Mouse (Mus musculus): ENCODE results near the gene Glis3.

The Glis3 gene

GRCm38 (mm10) chr19:28655166-28655565 is 24.7 kb downstream of the Glis3 start:
- DNase-seq (ENCODE audit: low spot score), result no peak

GRCm38 (mm10) chr19:28650836-28651235 is 29.0 kb downstream of the Glis3 start:
- no peak for DNase-seq (ENCODE audit: low spot score)

- no peak for DNase-seq (ENCODE audit: low spot score)
These were observed 30.4 kb downstream of the Glis3 start for GRCm38 (mm10) chr19:28649489-28649888.

GRCm38 (mm10) chr19:28648881-28649280 is 31.0 kb downstream of the Glis3 start:
- DNase-seq (ENCODE audit: low spot score), result no peak

- no peak for DNase-seq (ENCODE audit: low spot score)
These were observed 32.5 kb downstream of the Glis3 start for GRCm38 (mm10) chr19:28647424-28647823.

- no peak for DNase-seq (ENCODE audit: low spot score)
These were observed 33.6 kb downstream of the Glis3 start for GRCm38 (mm10) chr19:28646286-28646685.

DNA sequence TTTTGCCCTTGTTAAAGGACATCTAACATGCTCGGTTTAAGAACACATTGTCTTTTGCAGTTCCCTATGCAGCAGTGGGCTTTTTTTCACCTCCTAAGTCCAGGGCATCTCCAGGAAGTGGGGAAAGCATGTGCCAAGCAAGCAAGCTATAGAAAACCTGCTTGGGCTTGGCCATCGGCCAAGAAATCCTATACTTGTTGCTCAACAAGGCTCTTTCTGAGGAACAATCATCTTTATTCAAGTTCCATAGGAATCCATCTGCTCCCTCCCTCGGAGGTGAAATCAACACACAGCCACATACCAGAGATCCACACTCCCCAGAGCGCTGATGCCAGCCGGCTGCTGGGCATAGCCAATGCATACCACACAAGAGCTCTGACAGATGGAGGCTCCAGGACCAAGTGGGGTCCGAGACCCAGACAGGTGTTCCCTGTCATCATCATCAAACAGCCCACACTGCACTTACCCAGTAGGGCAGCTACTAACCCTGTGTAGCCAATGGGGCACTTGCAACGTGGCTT is 39.0 kb downstream of the Glis3 start:
- DNase-seq (ENCODE audit: low spot score), result no peak

GRCm38 (mm10) chr19:28635991-28636553 is 43.8 kb downstream of the Glis3 start:
- DNase-seq (ENCODE audit: low spot score), result no peak

GRCm38 (mm10) chr19:28634986-28635385 is 44.9 kb downstream of the Glis3 start:
- DNase-seq (ENCODE audit: low spot score), result no peak

DNA sequence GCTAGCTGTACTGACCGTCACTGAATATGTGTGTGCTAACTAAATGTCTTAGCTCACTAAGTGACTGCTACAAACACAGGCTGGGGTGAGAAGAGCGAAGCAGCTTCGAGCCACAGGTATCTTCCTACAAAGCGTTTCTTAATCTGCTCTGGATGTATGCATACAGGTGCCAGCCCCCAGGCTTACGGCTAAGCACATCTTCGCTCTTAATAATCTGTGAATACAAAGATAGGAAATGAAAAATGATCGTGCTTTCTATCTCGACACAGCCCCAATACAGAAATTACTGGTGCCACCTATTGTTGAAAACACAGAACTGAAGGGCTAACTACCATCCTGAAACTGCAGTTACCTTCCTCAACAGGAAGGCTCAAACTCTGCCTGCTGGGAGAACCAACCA is 51.5 kb downstream of the Glis3 start:
- DNase-seq (ENCODE audit: low spot score), result no peak

DNA sequence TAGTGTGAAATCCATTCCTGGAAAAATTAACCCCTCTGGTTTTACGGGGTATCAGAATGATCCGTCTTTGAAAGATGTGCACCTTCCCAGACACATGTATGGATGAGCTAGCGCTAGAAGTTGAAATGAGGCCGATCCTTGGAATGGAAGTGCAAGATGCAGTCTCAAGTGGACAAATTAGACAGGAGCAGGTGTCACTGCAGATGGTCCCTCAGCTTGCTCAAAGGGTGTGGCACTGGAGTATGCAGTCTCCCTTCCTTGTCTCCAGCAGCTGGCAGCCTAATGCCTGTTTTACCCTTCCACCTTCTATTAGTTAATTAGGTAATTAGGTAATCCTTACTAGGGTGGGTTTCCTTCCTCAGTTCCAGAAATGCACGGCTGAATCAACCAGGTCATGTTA is 53.7 kb downstream of the Glis3 start:
- DNase-seq (ENCODE audit: low spot score), result no peak

DNA sequence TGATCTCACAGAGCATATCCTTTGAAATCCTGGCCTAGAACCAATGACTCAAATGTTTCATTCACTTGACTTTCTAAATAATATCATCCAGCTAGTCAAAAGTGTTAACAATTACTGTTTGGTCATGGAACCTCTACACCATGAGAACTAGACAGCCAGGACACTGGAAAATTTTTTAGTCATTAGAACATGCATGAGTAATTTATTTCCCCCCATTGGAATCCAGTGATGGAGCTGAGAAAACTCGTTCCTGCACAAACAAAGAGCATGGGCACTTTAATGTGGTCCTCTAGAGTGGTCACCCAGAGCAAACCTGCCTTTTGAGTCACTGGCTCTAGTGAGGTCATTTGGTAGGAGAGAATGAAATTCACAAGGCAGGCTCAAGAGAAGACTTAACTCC is 55.3 kb downstream of the Glis3 start:
- no peak for DNase-seq (ENCODE audit: low spot score)

DNA sequence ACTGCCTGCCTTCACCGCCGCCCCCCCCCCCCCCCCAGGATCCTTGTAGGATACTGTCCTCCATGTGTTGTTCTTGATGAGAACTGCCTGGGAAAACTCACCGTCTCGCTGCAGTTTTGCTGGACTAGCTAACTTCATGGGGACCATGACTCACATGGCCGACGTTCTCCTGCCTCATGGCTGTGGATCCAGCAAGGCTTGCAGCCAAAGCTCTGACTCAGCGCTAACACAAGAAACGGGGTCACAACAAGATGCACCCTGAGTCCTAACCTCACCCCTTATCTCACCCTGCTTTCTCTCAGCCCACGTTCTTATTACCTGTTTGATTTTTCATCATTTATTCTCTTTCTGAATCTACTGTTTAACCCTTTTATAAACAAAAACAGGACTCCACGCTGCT is 56.2 kb downstream of the Glis3 start:
- no peak for DNase-seq (ENCODE audit: low spot score)

- no peak for DNase-seq (ENCODE audit: low spot score)
These were observed 58.0 kb downstream of the Glis3 start for GRCm38 (mm10) chr19:28621608-28622505.

- DNase-seq (ENCODE audit: low spot score), result no peak
These were observed 62.1 kb downstream of the Glis3 start for GRCm38 (mm10) chr19:28617736-28618135.

GRCm38 (mm10) chr19:28617191-28617590 is 62.7 kb downstream of the Glis3 start:
- DNase-seq (ENCODE audit: low spot score), result no peak

- DNase-seq (ENCODE audit: low spot score), result no peak
These were observed 63.4 kb downstream of the Glis3 start for GRCm38 (mm10) chr19:28616487-28616886.

DNA sequence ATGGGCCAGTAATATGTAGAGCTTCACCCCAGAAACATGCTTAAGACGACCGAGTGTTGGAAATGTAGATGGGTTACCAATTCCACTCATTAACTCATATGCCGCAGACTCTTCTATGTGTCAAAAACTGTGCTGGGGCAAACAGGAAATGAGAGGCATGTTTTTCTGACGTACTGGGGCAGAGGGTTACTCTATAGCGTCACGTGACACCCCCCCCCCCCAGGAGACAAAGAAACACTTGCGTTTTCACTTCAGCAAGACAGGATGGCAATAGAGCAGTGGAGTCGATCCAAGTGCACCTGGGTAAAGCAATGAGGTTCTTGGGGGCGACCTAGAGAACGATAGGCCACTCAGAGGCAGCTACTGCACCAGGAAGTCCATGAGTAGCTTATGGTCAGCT is 67.6 kb downstream of the Glis3 start:
- DNase-seq (ENCODE audit: low spot score), result no peak

GRCm38 (mm10) chr19:28608747-28609146 is 71.1 kb downstream of the Glis3 start:
- DNase-seq (ENCODE audit: low spot score), result no peak

- no peak for DNase-seq (ENCODE audit: low spot score)
These were observed 71.6 kb downstream of the Glis3 start for GRCm38 (mm10) chr19:28608277-28608676.

- no peak for DNase-seq (ENCODE audit: low spot score)
These were observed 79.0 kb downstream of the Glis3 start for GRCm38 (mm10) chr19:28600866-28601265.

DNA sequence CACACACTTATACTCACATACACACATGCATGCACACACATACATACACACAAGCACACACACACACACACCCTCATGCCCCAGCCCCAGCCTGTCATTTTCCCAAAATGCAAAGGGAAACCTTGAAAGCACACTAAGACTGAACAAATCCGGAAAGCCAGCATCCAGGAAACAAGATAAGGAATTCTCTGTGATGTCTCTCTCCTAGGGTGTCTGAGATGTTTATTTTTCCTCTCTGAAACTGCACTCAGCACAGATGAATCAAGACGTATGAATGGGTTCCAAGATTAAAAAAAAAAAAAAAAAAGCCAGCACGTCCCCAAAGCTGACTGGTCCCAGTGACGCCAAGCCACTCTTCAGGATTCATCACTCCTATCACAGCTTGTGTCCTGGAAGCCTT is 85.7 kb downstream of the Glis3 start:
- no peak for DNase-seq (ENCODE audit: low spot score)

DNA sequence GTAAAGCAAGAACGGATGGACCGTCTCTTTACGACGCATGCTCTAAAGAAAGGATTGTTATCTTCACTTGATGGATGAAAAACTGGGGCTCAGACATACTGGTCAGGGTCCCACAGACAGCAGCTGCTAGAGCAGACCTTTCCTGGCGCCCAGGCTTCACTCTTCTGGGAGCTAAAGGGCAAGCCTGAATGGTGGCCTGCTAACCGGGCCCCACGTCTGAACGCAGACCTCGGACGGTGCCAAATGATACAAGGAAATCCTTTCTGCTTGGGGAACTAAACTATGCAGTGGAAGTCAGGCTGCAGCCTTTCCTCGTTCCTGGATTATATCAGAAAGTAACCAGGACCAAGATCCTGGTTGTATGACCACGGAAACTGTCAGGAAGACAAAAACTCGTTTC is 86.9 kb downstream of the Glis3 start:
- DNase-seq (ENCODE audit: low spot score), result no peak

All from ovary, postnatal 14 days (tissue).